Comparison of ENCODE assay signal across 8 mouse cellular contexts in genomic region chr16:11203600-11204390, GRCm38 (mm10). TPM values are rescaled to one million over a fixed set of nuclear protein-coding genes. Genes with fewer than 3 reads are reported as not detected.
DNase-seq lines count a peak whose midpoint lies in the region; ATAC-seq and TF ChIP-seq lines count a peak whose summit lies in the region.

No protein-coding gene starts in this region.

- WGBS in heart, embryonic 10.5 days, result 7% methylated on average over 24 of the region's 24 CpGs
- WGBS in embryonic facial prominence, embryonic 15.5 days, result 5% methylated on average over 24 of the region's 24 CpGs
- 5% methylated on average over 24 of the region's 24 CpGs for WGBS in limb, embryonic 14.5 days
- WGBS in stomach, embryonic 14.5 days, result 3% methylated on average over 24 of the region's 24 CpGs

- no peaks in the 10 kb centered on the region for H3K9me3 ChIP-seq in heart, embryonic 10.5 days
- no peaks in the 10 kb centered on the region for H3K9me3 ChIP-seq in embryonic facial prominence, embryonic 15.5 days (replicated peaks)
- H3K9me3 ChIP-seq in limb, embryonic 14.5 days (ENCODE audit: control insufficient read depth, low read length), result no peaks in the 10 kb centered on the region
- no peaks in the 10 kb centered on the region for H3K9me3 ChIP-seq in stomach, embryonic 14.5 days (ENCODE audit: control insufficient read depth, low read depth, low read length)

- no peak for ATAC-seq in embryonic facial prominence, embryonic 15.5 days (ENCODE audit: insufficient number of reproducible peaks, low FRiP score, low TSS enrichment, low read depth)
- ATAC-seq in limb, embryonic 14.5 days (ENCODE audit: low FRiP score, low read depth), result no peak
- peak; percentile 24; the same call in 1 of the 2 replicates for ATAC-seq in stomach, embryonic 14.5 days (ENCODE audit: insufficient number of reproducible peaks, insufficient read depth, low FRiP score, low read depth)
- no peak for ATAC-seq in activated CD4-positive, CD25-positive, alpha-beta regulatory T cell, adult 4 months

- no peak for TF ChIP-seq POLR2A in limb, embryonic 14.5 days (IDR thresholded peaks at IDR 0.05; ENCODE audit: borderline replicate concordance, extremely low read depth, insufficient read depth, insufficient read length)

- DNase-seq in heart, embryonic 10.5 days (ENCODE audit: low spot score), result peak; percentile 50
- no peak for DNase-seq in heart, postnatal 14 days
- DNase-seq in A20 (ENCODE audit: low read depth, low spot score), result peak; percentile 37
- DNase-seq in limb, embryonic 14.5 days (ENCODE audit: low spot score), result no peak
- DNase-seq in left cerebral cortex, postnatal 25 days (ENCODE audit: low spot score in 2 of 2), result no peak

- H3K9ac ChIP-seq in embryonic facial prominence, embryonic 15.5 days, result peak overlapping the region; percentile 67
- H3K9ac ChIP-seq in limb, embryonic 14.5 days (ENCODE audit: low read depth, low read length, severe bottlenecking), result peak overlapping the region; percentile 85
- H3K9ac ChIP-seq in stomach, embryonic 14.5 days (replicated peaks; ENCODE audit: low read depth, low read length), result peak overlapping the region; percentile 86

- peaks cover 46% of the 10 kb centered on the region for H3K36me3 ChIP-seq in heart, embryonic 10.5 days
- H3K36me3 ChIP-seq in embryonic facial prominence, embryonic 15.5 days, result peaks cover 32% of the 10 kb centered on the region
- peaks cover 41% of the 10 kb centered on the region for H3K36me3 ChIP-seq in limb, embryonic 14.5 days (ENCODE audit: control insufficient read depth, insufficient read depth, low read length)
- H3K36me3 ChIP-seq in stomach, embryonic 14.5 days (ENCODE audit: control insufficient read depth, insufficient read depth, low read length), result peaks cover 31% of the 10 kb centered on the region

- peak overlapping the region; percentile 89 for H3K4me3 ChIP-seq in heart, embryonic 10.5 days
- peak overlapping the region; percentile 89 for H3K4me3 ChIP-seq in embryonic facial prominence, embryonic 15.5 days (replicated peaks)
- H3K4me3 ChIP-seq in limb, embryonic 14.5 days (replicated peaks; ENCODE audit: low read length), result peak overlapping the region; percentile 80
- peak overlapping the region; percentile 89 for H3K4me3 ChIP-seq in stomach, embryonic 14.5 days (ENCODE audit: low read depth, low read length)

- H3K4me2 ChIP-seq in embryonic facial prominence, embryonic 15.5 days (replicated peaks), result peak overlapping the region; percentile 72
- H3K4me2 ChIP-seq in limb, embryonic 14.5 days (replicated peaks; ENCODE audit: low read depth, low read length, severe bottlenecking), result peak overlapping the region; percentile 69
- peak overlapping the region; percentile 63 for H3K4me2 ChIP-seq in stomach, embryonic 14.5 days (replicated peaks; ENCODE audit: low read depth, low read length)

- H3K27me3 ChIP-seq in heart, embryonic 10.5 days (ENCODE audit: insufficient read depth, poor library complexity, severe bottlenecking), result no peaks in the 10 kb centered on the region
- no peaks in the 10 kb centered on the region for H3K27me3 ChIP-seq in embryonic facial prominence, embryonic 15.5 days
- H3K27me3 ChIP-seq in limb, embryonic 14.5 days (ENCODE audit: control insufficient read depth, insufficient read depth, low read length), result no peaks in the 10 kb centered on the region
- no peaks in the 10 kb centered on the region for H3K27me3 ChIP-seq in stomach, embryonic 14.5 days (ENCODE audit: control insufficient read depth, insufficient read depth, low read length)

- peaks cover 20% of the 10 kb centered on the region for H3K4me1 ChIP-seq in heart, embryonic 10.5 days
- H3K4me1 ChIP-seq in embryonic facial prominence, embryonic 15.5 days, result peaks cover 23% of the 10 kb centered on the region
- peaks cover 15% of the 10 kb centered on the region for H3K4me1 ChIP-seq in limb, embryonic 14.5 days (ENCODE audit: control insufficient read depth, insufficient read depth, low read length)
- H3K4me1 ChIP-seq in stomach, embryonic 14.5 days (ENCODE audit: control insufficient read depth, insufficient read depth, low read length), result peaks cover 12% of the 10 kb centered on the region

- peak overlapping the region; percentile 95 for H3K27ac ChIP-seq in heart, embryonic 10.5 days
- peak overlapping the region; percentile 82 for H3K27ac ChIP-seq in embryonic facial prominence, embryonic 15.5 days (replicated peaks)
- H3K27ac ChIP-seq in limb, embryonic 14.5 days (replicated peaks; ENCODE audit: low read depth, low read length), result peak overlapping the region; percentile 81
- peak overlapping the region; percentile 52 for H3K27ac ChIP-seq in stomach, embryonic 14.5 days (ENCODE audit: low read length)

- intact Hi-C loops in heart, postnatal 14 days (cut with DNase I), result loop anchor here (2.0 to 5.0 kb wide), 2 partner anchors 49 to 213 kb away; partner anchors contain the start of gene Gspt1
- intact Hi-C loops in left cerebral cortex, postnatal 25 days (cut with DNase I), result loop anchor here (2.0 kb wide), 3 partner anchors 27 to 51 kb away; partner anchors contain the start of genes Gspt1 and Zc3h7a

RNA-seq across cellular contexts. Expression of gene Rsl1d1, which starts 0.7 kb away (rescaled TPM):
- 178 and 219 TPM in 2 replicates for polyA plus RNA-seq in heart, embryonic 10.5 days (2016; fragmentation: Nextera tagmentation; extraction: Ambion mirVana)
- total RNA-seq in heart, postnatal 14 days (2021), result 10 to 100 TPM; 49.1 to 49.9 TPM
- polyA plus RNA-seq in embryonic facial prominence, embryonic 15.5 days (2015; fragmentation: Nextera tagmentation; extraction: Ambion mirVana), result 153 and 159 TPM in 2 replicates
- 50.2 and 82.0 TPM in 2 replicates for polyA plus RNA-seq in limb, embryonic 14.5 days (2012; rRNA removed)
- polyA plus RNA-seq in limb, embryonic 14.5 days (2014; fragmentation: Nextera tagmentation; extraction: Ambion mirVana), result 176 and 181 TPM in 2 replicates
- polyA plus RNA-seq in stomach, embryonic 14.5 days (2014; fragmentation: Nextera tagmentation; extraction: Ambion mirVana), result 181 and 183 TPM in 2 replicates
- polyA plus RNA-seq in activated CD4-positive, CD25-positive, alpha-beta regulatory T cell, adult 4 months (2017; shearing (Covaris generic)), result 100 to 1,000 TPM; 186 to 201 TPM
- total RNA-seq in left cerebral cortex, postnatal 25 days (2021), result 10 to 100 TPM; 51.8 to 53.2 TPM

RNA-seq across cellular contexts. Expression of gene Zc3h7a, which starts 27.6 kb away (rescaled TPM):
- 78.2 and 82.7 TPM in 2 replicates for polyA plus RNA-seq in heart, embryonic 10.5 days (2016; fragmentation: Nextera tagmentation; extraction: Ambion mirVana)
- 10 to 100 TPM; 38.8 to 39.5 TPM for total RNA-seq in heart, postnatal 14 days (2021)
- polyA plus RNA-seq in embryonic facial prominence, embryonic 15.5 days (2015; fragmentation: Nextera tagmentation; extraction: Ambion mirVana), result 99.5 and 106 TPM in 2 replicates
- 191 and 218 TPM in 2 replicates for polyA plus RNA-seq in limb, embryonic 14.5 days (2012; rRNA removed)
- polyA plus RNA-seq in limb, embryonic 14.5 days (2014; fragmentation: Nextera tagmentation; extraction: Ambion mirVana), result 94.9 and 105 TPM in 2 replicates
- polyA plus RNA-seq in stomach, embryonic 14.5 days (2014; fragmentation: Nextera tagmentation; extraction: Ambion mirVana), result 113 and 116 TPM in 2 replicates
- 100 to 1,000 TPM; 210 to 235 TPM for polyA plus RNA-seq in activated CD4-positive, CD25-positive, alpha-beta regulatory T cell, adult 4 months (2017; shearing (Covaris generic))
- 10 to 100 TPM; 47.8 to 70.3 TPM for total RNA-seq in left cerebral cortex, postnatal 25 days (2021)

RNA-seq across cellular contexts. Expression of gene Gspt1, which starts 50.3 kb away (rescaled TPM):
- polyA plus RNA-seq in heart, embryonic 10.5 days (2016; fragmentation: Nextera tagmentation; extraction: Ambion mirVana), result 64.6 and 97.9 TPM in 2 replicates
- 10 to 100 TPM; 62.5 to 69.6 TPM for total RNA-seq in heart, postnatal 14 days (2021)
- 77.0 and 77.7 TPM in 2 replicates for polyA plus RNA-seq in embryonic facial prominence, embryonic 15.5 days (2015; fragmentation: Nextera tagmentation; extraction: Ambion mirVana)
- polyA plus RNA-seq in limb, embryonic 14.5 days (2012; rRNA removed), result 57.3 and 69.9 TPM in 2 replicates
- polyA plus RNA-seq in limb, embryonic 14.5 days (2014; fragmentation: Nextera tagmentation; extraction: Ambion mirVana), result 96.0 and 98.1 TPM in 2 replicates
- 79.1 and 79.8 TPM in 2 replicates for polyA plus RNA-seq in stomach, embryonic 14.5 days (2014; fragmentation: Nextera tagmentation; extraction: Ambion mirVana)
- polyA plus RNA-seq in activated CD4-positive, CD25-positive, alpha-beta regulatory T cell, adult 4 months (2017; shearing (Covaris generic)), result 10 to 100 TPM; 40.4 to 44.2 TPM
- 10 to 100 TPM; 84.4 to 88.1 TPM for total RNA-seq in left cerebral cortex, postnatal 25 days (2021)

Comparison
In these comparisons a context has a peak if more than half of its experiments do, and no peak if none do; other contexts are left out.
1. DNase-seq: peak in heart, embryonic 10.5 days (single experiment) and A20 (single experiment); none in heart, postnatal 14 days (0 of 2), limb, embryonic 14.5 days (single experiment) and left cerebral cortex, postnatal 25 days (0 of 2).
2. Peak in every context shown above with its lines, with median percentiles within 50 percentile points of each other: H3K27ac ChIP-seq, H3K4me3 ChIP-seq, H3K4me2 ChIP-seq and H3K9ac ChIP-seq.